Mouse (Mus musculus) midbrain, embryonic 14.5 days (tissue): ENCODE results near the gene Ece1. TPM values are rescaled to one million over a fixed set of nuclear protein-coding genes. Genes with fewer than 3 reads are reported as not detected.
A peak's percentile ranks its signal among the peaks of the same experiment; 100 is the strongest.

Source experiments
- ATAC-seq: fragments of 200-750 bp; cut with Nextera tagmentation; 2 replicates; pipeline ENCODE4 v1.8.0; 2017; ENCODE audit warnings: moderate number of reproducible peaks, moderate library complexity; ENCODE audit not compliant: low FRiP score, low TSS enrichment
- DNase-seq: peaks from one replicate; pipeline ENCODE4 v3.0.0-alpha.2; 2015
- H3K27ac ChIP-seq: fragments of 300-500 bp; sonication (generic); replicated peaks from 2 replicates; pipeline ENCODE4 v1.5.1; 2014; ENCODE audit warnings: mild to moderate bottlenecking, low read depth, low read length, moderate library complexity
- H3K27me3 ChIP-seq: fragments of 300-500 bp; sonication (generic); 2 replicates; pipeline ENCODE4 v1.6.1; 2014; ENCODE audit warnings: low read length, control low read depth, mixed read lengths; ENCODE audit not compliant: control insufficient read depth, insufficient read depth
- H3K36me3 ChIP-seq: fragments of 300-500 bp; sonication (generic); 2 replicates; pipeline ENCODE4 v1.6.1; 2014; ENCODE audit warnings: low read length, control low read depth; ENCODE audit not compliant: control insufficient read depth, insufficient read depth
- H3K4me1 ChIP-seq: fragments of 300-500 bp; sonication (generic); 2 replicates; pipeline ENCODE4 v1.6.1; 2014; ENCODE audit warnings: mild to moderate bottlenecking, antibody characterized with exemption, low read length, control low read depth; ENCODE audit not compliant: control insufficient read depth, insufficient read depth
- H3K4me2 ChIP-seq: fragments of 300-500 bp; sonication (generic); 2 replicates; pipeline ENCODE4 v1.6.1; 2014; ENCODE audit warnings: mild to moderate bottlenecking, low read length, moderate library complexity
- H3K4me3 ChIP-seq: fragments of 300-500 bp; sonication (generic); replicated peaks from 2 replicates; pipeline ENCODE4 v1.5.1; 2014; ENCODE audit warnings: low read depth, low read length
- H3K9ac ChIP-seq: fragments of 300-500 bp; sonication (generic); replicated peaks from 2 replicates; pipeline ENCODE4 v1.6.1; 2014; ENCODE audit warnings: mild to moderate bottlenecking, low read length, moderate library complexity
- H3K9me3 ChIP-seq: fragments of 300-500 bp; sonication (generic); 2 replicates; pipeline ENCODE4 v1.6.1; 2016; ENCODE audit warnings: low read length, control low read depth, mixed read lengths; ENCODE audit not compliant: control insufficient read depth
- WGBS: fragments of 180-500 bp; shearing (Covaris S2); extraction: QIAGEN DNeasy Blood & Tissue Kit; methylation state at CpG from one replicate; pipeline ENCODE4 v1.1.7; 2014; 5-methylcytosine and 5-hydroxymethylcytosine counted together
- polyA plus RNA-seq: library from polyadenylated mRNA; unstranded; fragments of >200 nt; fragmentation: Nextera tagmentation; extraction: Ambion mirVana; gene quantifications from 2 replicates; pipeline ENCODE4 v1.2.1, GENCODE M21; 2014

Gene Ece1
- polyA plus RNA-seq, 1 experiment from 2014 or later, result 18.4 TPM

GRCm38 (mm10) chr4:137956260-137956659 is 94.2 kb downstream of the Ece1 start:
- H3K36me3 ChIP-seq, result peaks cover 48% of the 10 kb centered on the region
- H3K27me3 ChIP-seq, result no peaks in the 10 kb centered on the region
- H3K4me1 ChIP-seq, result no peaks in the 10 kb centered on the region
- H3K9ac ChIP-seq, result no peak overlapping the region
- 0 out of 2 replicates have a peak, but pooled peaks cover 5% of the 10 kb centered on the region for H3K9me3 ChIP-seq
- no peak overlapping the region for H3K4me2 ChIP-seq
- ATAC-seq, result no peak
- H3K4me3 ChIP-seq, result no peak overlapping the region
- 94% methylated on average over 15 of the region's 15 CpGs for WGBS
- DNase-seq, result no peak
- H3K27ac ChIP-seq, result no peak overlapping the region

DNA sequence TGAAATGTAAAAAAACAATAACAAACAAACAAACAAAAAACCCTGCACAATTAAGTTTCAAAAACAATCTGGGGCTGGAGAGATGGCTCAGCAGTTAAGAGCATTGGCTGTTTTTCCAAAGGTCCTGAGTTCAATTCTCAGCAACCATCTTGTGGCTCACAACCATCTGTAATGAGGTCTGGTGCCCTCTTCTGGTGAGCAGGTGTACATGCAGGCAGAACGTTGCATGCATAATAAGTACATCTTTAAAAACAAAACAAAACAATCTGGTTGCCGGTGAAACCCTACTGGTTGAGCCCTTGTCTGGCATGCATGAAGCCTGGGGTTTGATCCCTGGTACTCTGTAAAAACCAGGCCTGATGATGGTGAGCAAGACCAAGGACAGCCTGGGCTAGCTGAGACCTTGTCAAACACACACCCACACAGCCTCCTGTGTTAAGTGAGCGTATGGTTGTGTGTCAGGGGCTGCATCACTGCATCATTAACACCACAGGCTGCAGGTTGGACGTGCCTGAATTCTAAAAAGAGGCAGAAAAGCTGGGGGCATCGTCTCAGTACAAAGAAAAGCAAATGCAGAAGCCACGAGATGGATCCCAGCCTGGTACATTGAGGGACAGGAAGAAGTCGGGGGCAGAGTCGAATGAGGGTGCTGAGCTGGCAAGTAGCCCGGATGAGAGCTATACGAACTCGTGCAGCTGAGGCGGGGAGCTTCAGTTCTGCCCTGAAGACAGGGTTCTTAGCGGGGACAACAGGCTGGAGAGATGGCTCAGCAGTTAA is 98.0 kb downstream of the Ece1 start:
- 0 out of 2 replicates have a peak, but pooled peaks cover 5% of the 10 kb centered on the region for H3K9me3 ChIP-seq
- no peaks in the 10 kb centered on the region for H3K4me1 ChIP-seq
- H3K27ac ChIP-seq, result no peak overlapping the region
- H3K4me2 ChIP-seq, result no peak overlapping the region
- no peaks in the 10 kb centered on the region for H3K27me3 ChIP-seq
- no peak overlapping the region for H3K4me3 ChIP-seq
- DNase-seq (no peak), ATAC-seq (no peak)
- WGBS, result 87% methylated on average over 13 of the region's 13 CpGs
- H3K36me3 ChIP-seq, result peaks cover 59% of the 10 kb centered on the region
- H3K9ac ChIP-seq, result no peak overlapping the region

DNA sequence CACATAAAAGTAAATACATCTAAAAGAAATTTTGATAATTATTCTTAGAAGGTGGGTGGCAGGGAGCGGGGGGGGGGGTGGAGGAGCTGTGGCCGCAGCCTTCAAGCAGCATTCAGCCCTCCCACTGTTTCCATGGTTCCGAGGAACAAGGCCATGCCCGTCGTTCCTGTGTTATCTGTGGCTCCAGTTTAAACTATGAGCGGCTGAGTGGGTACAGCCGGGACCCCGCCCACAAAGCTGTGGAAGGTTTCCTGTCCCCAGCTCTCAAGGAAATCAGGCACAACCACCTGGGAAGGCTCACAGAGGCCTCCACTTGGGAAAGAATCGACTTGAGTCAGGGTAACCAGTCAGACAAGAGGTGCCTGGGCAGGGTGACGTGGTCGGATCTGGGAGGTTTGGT is 98.7 kb downstream of the Ece1 start:
- Histone ChIP-seq H3K4me1 (no peaks in the 10 kb centered on the region), H3K4me2 (no peak overlapping the region), H3K27me3 (no peaks in the 10 kb centered on the region), H3K36me3 (peaks cover 58% of the 10 kb centered on the region), H3K9me3 (0 out of 2 replicates have a peak, but pooled peaks cover 5% of the 10 kb centered on the region), H3K4me3 (no peak overlapping the region), H3K27ac (no peak overlapping the region), H3K9ac (no peak overlapping the region)
- DNase-seq, result no peak
- 85% methylated on average over 11 of the region's 11 CpGs for WGBS
- no peak for ATAC-seq

GRCm38 (mm10) chr4:137962643-137963350 is 100.8 kb downstream of the Ece1 start:
- H3K9ac ChIP-seq, result no peak overlapping the region
- ATAC-seq, result no peak
- 90% methylated on average over 20 of the region's 20 CpGs for WGBS
- no peaks in the 10 kb centered on the region for H3K27me3 ChIP-seq
- H3K27ac ChIP-seq, result no peak overlapping the region
- H3K4me2 ChIP-seq, result no peak overlapping the region
- peaks cover 41% of the 10 kb centered on the region for H3K36me3 ChIP-seq
- peak; percentile 27 for DNase-seq
- H3K4me3 ChIP-seq, result no peak overlapping the region
- no peaks in the 10 kb centered on the region for H3K4me1 ChIP-seq
- 0 out of 2 replicates have a peak, but pooled peaks cover 5% of the 10 kb centered on the region for H3K9me3 ChIP-seq

DNA sequence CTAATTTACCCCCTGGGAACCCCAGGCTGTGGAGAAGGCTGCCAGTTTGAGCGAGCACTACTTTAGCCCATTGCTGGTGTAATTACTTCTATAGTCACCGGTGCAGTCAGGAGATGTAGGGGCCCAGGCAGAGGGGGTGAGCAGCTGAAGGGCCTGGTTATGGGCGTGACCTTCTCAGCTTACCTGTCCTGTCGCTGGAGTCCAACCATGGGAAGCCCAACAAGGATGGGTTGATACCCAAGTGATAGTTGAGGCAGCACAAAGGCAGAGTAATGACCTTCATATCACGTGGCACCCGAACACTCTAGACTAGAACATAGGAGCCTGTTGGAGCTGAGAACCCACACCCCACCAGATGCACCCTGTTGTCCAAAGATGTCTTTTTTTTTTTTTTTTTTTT is 101.4 kb downstream of the Ece1 start:
- Histone ChIP-seq H3K4me2 (no peak overlapping the region), H3K9me3 (0 out of 2 replicates have a peak, but pooled peaks cover 5% of the 10 kb centered on the region), H3K27me3 (no peaks in the 10 kb centered on the region), H3K36me3 (peaks cover 37% of the 10 kb centered on the region), H3K4me1 (no peaks in the 10 kb centered on the region), H3K4me3 (no peak overlapping the region), H3K9ac (no peak overlapping the region), H3K27ac (no peak overlapping the region)
- no peak for DNase-seq
- ATAC-seq, result no peak
- WGBS, result 87% methylated on average over 6 of the region's 6 CpGs

- Histone ChIP-seq H3K36me3 (peaks cover 34% of the 10 kb centered on the region), H3K27ac (no peak overlapping the region), H3K4me1 (no peaks in the 10 kb centered on the region), H3K9ac (no peak overlapping the region), H3K4me2 (no peak overlapping the region), H3K4me3 (no peak overlapping the region), H3K27me3 (no peaks in the 10 kb centered on the region), H3K9me3 (0 out of 2 replicates have a peak, but pooled peaks cover 5% of the 10 kb centered on the region)
- peak; percentile 50; the same call in 1 of the 2 replicates for ATAC-seq
- 57% methylated on average over 9 of the region's 9 CpGs for WGBS
- peak; percentile 88 for DNase-seq
Measured at GRCm38 (mm10) chr4:137963881-137964584, 102.0 kb downstream of the Ece1 start.

DNA sequence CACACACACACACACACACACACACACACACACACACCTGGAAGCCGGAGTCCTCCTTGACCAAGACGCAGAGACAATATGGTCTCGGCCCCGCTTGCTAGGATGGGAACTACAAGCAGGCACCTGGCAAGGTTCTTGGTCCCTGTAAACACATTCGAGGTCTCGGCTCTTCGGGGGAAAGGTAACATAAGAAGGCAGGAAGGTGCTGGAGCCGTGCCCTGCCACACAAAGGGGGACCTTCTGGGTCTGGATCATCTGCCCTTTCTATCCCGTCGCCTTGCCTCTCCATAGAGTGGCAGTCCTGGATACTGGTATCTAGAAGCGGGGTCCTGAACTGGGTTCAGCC is 102.5 kb downstream of the Ece1 start:
- ATAC-seq (no peak), DNase-seq (no peak)
- Histone ChIP-seq H3K4me3 (no peak overlapping the region), H3K36me3 (peaks cover 28% of the 10 kb centered on the region), H3K27me3 (no peaks in the 10 kb centered on the region), H3K4me1 (no peaks in the 10 kb centered on the region), H3K4me2 (no peak overlapping the region), H3K9me3 (0 out of 2 replicates have a peak, but pooled peaks cover 3% of the 10 kb centered on the region), H3K9ac (no peak overlapping the region), H3K27ac (no peak overlapping the region)
- 97% methylated on average over 11 of the region's 11 CpGs for WGBS

DNA sequence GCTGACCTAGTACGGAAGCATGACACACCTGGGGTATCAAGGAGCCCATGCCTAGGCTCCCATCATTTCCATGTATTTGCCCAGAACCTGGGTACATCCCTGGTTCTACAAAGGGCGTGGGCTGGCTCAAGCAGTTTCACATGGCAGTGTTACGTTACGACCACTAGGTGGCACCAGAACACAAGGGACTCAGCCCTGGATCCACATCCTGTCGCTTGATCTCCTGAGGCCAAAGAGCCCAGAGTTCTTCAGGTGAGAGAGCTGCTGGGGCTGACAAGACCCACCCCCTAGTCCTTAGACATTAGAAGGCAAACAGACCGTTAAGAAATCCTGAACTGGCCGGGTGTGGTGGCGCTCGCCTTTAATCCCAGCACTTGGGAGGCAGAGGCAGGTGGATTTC is 106.2 kb downstream of the Ece1 start:
- DNase-seq (peak; percentile 94), ATAC-seq (0 out of 2 replicates have a peak, but pooled peaks have one; percentile 51)
- Histone ChIP-seq H3K27me3 (no peaks in the 10 kb centered on the region), H3K4me2 (no peak overlapping the region), H3K9ac (no peak overlapping the region), H3K4me1 (no peaks in the 10 kb centered on the region), H3K36me3 (peaks cover 4% of the 10 kb centered on the region; the same call in 1 of the 2 replicates), H3K27ac (no peak overlapping the region), H3K9me3 (no peaks in the 10 kb centered on the region), H3K4me3 (no peak overlapping the region)
- WGBS, result 7% methylated on average over 9 of the region's 9 CpGs
